Mouse (Mus musculus) thymus, postnatal 0 days (tissue): ENCODE data around the gene Prtg. TPM values are rescaled to one million over a fixed set of nuclear protein-coding genes. Genes with fewer than 3 reads are reported as not detected.

Source experiments
- DNase-seq: peaks from one replicate; pipeline ENCODE4 v3.0.0-alpha.2; 2015; ENCODE audit warnings: low spot score
- polyA plus RNA-seq: library from polyadenylated mRNA; unstranded; fragments of >200 nt; fragmentation: Nextera tagmentation; extraction: Ambion mirVana; gene quantifications from 2 replicates; pipeline ENCODE4 v1.2.1, GENCODE M21; 2015

Prtg gene
- polyA plus RNA-seq, 1 experiment from 2014 or later, result 0.13 TPM

DNA sequence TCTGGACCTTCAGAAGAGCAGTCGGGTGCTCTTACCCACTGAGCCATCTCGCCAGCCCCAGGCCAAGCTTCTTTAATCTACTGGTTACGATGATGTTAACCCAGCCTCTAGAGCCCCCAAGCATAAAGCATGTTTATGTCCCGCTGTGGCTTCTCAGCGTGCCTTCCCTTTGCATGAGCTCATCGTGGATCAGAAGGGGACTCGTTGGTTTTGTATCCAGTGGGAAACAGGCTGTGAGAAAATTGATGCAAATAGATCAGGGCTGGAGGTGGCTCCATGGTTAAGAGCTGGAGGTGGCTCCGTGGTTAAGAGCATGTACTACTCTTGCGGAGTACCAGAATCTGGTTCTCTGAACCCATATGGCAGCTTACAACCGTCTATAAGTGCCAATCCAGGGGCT lies 54.6 kb downstream of the Prtg start:
- DNase-seq, result no peak

DNA sequence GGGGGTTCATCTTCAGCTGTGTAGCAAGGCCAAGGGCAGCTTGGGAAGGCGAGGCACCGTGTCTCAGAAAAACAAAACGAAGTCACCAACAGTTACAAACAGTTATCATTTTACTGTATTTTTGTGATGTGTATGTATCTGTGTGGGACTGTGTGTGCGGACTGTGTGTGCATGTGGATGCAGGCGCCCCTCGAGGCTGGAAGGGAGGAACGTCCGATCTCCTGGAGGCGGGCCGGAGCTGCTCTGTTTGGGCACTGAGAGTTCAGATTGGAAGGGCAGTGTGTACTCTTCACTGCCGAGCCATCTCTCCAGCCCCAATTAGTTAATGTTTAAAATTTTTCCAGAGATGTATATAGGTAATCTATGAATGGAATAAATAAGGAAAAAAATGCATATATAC lies 55.5 kb downstream of the Prtg start:
- no peak for DNase-seq

DNA sequence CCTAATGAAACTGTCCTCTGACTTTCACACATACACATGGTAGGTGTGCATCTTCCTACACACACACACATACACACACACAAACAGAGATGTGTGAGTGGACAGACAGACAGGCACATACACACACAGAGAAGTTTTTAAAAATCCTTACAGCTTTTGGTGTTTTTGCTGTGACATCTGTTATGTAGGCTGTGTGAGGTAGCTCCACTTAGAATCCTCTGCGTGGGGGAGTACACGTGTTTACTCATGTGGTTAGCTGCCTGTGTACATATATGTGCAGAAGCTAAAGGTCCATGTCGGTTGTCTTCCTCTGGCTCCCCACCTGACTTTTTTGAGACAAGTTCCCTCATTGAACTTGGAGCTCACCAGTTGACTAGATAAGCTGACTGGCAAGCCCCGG lies 56.3 kb downstream of the Prtg start:
- DNase-seq, result no peak

DNA sequence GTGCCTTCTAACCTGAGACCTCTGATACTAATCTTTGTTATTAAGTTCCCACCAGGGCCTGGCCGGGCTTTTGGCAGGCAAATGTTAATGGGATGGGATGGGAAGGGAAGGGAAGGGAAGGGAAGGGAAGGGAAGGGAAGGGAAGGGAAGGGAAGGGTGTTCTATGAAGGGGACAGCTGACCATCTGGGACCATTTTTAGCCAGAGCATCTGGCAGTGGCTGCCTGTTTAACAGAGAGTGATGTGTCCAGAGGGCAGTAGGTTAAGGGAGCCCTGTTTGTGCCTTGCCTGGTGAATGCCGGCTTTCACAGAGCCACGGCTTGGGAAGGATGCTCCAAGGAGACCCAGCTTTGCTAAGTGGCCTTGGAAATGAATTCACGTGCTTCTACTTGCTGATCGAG lies 57.1 kb downstream of the Prtg start:
- DNase-seq, result no peak

DNA sequence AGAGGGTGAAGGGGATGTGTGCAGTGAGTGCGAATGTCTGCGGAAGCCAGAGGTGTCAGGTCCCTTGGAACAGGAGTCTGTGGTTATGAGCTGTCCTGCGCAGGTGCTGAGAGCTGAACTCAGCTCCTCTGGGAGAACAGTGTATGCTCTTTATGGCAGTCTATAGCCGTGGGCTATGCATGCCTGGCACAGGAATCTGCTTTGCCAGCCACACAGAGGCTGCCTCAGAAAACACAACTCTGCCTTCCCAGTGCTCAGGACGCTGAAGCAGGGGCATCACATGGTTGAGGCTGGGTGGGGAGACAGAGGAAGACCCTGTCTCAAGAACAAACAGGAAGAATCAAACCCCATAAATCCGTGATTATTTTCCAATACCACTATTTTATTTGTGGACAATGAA lies 60.8 kb downstream of the Prtg start:
- DNase-seq, result no peak

DNA sequence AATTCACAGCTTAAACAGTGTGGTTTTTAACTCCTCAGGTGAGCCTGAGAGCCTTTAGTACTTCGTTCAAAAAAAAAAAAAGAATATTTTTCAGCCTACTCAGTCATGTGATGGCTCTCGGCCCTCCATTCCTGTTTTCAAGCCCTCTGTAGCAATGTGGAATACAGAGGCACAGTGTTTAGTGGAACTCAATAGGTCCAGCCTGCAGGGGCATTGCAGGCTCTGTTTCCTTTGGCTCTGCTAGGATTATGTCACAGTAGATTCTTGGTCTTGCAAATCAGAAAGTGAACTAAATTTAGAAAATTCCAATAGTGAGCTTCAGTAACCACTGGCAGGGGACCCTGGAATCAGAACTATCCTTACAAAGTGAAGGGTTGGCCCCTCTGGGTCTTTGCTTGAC lies 62.1 kb downstream of the Prtg start:
- DNase-seq, result no peak

DNA sequence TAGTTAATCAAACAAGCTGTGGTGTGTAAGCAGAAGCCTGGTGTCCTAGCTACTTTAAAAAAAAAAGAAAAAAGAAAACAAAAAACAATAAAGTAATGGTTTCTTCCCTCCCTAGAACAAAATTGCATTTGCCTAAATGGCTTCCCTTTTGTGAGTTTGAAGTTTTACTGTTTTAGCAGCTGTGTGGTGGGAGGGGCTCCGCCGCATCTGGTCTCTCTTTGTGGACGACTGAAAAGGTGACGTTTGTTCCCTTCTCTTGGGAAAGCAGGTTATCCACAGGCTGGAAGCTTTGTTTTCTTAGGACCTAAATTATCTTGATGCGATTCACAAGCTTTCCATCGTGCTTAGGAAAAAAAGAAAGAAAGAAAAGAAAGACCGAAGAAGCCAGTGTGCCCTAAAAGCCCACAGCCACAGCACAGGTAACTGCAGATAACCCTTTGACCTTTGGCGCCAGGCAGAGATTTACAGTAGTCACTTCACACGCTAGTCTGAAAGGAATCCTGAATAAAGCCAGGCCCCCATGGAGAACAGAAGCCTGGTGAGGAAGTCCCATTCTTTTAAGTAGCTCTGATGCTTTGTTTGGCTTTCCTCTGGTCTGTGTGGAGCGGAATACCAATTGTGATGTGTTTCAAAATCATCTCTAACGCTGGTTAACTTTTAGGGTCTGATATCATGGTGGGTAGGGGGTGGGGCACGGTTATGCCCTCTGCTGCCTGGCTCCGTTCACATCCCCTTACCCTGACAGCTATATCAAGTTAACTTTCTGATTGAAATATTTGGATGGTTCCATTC lies 65.0 kb downstream of the Prtg start:
- peak; percentile 40 for DNase-seq

DNA sequence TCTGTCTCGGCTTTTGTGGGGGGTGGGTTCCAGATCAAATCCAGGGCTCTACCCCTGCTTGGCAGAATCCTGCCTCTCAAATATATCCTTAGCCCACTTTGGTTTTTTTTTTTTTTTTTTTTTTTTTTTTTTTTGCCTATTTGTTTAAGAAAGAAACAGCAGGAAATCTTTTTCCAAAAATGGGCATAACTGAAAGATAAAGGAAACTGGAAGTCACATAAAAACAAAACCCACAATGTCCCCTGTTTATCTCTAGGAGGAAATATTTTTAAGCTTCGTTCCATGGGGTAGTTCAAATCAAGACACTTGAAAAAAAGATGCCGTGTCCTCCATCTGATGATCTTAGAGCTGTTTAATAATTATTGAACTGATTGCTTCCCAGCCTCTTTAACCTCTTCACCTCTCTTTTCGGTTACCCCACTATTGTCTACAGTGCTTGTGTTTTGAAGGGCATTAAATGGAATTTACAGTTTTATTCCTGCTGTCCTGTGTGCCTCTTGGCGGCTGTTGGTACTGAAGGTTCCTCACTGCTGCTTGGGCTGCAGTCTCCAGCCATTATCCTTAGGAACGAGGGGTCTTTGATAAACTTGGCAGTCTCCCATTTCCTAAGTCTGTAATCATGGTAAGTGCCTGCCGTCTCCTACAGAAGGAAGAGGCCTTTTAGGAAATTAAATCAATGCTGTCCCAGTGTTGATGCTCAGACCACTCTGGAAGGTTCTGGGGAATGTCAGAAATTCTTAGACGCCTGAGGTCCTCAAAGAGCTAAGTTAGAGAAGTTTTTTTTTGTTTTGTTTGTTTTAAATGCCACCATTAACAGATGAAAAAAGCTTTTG lies 65.8 kb downstream of the Prtg start:
- no peak for DNase-seq

DNA sequence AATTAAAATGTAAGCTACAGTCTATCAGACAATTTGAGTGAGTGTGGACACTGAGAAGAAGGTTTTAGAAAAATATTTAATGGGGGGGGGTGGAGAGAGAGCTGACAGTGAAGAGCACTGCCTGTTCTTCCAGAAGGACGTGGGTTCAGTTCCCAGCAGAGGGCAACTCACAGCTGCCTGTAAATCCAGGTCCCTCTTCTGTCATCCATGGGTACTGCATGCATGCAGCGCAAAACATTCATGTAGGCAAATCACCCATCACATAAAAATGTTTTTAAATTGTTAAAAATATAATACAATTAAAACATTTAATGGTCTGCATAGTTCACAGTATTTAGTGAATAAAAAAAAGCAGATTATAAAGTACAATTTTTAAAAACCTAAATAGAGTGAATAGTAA lies 69.2 kb downstream of the Prtg start:
- no peak for DNase-seq

DNA sequence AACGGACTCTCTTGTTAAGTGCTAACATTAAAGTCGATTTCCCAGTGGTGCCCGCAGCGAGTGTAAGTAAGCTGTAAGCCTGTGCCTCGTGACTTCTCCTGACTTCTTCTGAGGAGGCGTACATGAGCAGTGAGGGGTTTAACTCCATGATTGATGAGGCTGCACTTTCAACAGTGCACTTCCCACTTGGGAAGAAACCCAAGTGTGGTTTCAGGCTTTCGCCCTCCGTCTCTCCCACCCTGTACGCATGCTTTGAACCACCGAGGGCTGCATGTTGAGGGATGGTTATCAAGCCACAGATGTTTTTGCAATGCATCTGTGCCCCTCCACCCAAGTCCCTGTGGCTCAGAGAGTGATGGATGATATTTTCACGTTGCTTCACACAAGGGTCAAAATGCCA lies 71.2 kb downstream of the Prtg start:
- DNase-seq, result no peak

DNA sequence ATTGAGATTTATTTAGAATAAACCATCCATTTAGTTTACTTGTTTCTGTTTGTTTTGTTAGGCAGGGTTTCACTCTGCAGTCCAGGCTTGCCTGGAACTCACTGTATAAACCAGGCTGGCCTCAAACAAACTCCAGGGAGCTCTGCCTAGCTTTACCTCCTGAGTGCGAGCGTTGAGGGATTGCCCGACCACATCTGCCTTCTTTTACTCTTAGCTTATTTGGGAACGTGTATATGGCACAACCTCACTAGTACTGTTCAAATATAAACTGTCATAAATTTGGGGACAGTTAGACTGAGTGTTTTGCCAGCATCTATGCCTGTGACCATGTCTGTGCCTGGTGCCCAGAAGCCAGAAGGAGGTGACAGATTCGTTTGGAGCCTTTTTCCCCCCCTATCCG lies 72.0 kb downstream of the Prtg start:
- no peak for DNase-seq

DNA sequence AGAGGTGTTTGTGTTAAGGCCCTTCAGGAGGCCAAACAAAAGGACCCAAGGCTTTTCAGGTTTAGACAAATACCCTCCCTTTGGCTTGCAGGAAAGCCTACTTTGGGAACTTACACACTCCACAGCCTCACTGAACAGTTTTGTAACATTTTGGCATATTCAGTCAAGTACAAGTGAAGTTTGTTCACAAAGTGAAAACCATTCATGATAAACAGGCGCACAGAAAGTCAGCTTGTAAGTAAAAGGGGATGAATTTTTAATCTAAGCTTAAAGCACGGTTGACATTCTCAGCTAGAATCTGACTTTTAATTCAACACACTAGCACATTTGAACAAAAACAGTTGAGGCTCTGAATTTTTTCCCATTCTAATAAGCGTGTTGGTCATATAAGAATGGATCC lies 72.9 kb downstream of the Prtg start:
- no peak for DNase-seq

DNA sequence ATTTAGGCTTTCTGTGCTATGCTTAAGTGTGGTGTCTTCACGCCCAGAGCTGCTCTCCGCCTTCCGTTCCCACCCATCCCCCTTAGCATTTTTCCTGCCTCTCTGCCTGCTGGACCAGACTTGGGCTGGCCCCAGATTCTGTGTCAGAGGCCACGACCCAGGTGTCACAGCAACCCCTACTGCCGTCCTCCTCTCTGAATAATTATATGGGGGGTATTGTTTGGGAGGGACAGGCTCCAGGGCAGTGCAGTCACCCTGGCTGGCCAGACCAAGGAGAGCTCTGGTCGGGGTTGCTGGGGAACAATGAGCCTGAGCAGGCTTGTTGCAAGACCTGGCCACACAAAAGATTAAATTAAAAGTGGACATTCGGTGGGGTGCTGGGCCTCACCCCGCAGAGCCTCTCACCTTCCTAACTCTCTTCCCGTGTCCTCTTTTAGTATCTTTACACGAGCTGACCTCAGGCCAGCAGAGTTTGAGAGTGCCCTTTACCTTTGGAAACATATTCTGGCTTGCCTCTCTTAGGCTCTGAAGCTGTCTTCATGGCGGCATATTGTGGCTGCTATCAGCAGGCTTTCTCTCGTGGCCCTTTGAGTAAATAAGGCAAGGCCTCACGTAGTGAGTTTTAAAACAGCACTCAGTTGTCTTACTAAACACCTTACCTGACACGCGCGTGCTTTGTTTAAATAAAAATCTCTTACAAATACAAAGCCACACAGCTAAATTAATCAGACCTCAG lies 73.7 kb downstream of the Prtg start:
- no peak for DNase-seq

DNA sequence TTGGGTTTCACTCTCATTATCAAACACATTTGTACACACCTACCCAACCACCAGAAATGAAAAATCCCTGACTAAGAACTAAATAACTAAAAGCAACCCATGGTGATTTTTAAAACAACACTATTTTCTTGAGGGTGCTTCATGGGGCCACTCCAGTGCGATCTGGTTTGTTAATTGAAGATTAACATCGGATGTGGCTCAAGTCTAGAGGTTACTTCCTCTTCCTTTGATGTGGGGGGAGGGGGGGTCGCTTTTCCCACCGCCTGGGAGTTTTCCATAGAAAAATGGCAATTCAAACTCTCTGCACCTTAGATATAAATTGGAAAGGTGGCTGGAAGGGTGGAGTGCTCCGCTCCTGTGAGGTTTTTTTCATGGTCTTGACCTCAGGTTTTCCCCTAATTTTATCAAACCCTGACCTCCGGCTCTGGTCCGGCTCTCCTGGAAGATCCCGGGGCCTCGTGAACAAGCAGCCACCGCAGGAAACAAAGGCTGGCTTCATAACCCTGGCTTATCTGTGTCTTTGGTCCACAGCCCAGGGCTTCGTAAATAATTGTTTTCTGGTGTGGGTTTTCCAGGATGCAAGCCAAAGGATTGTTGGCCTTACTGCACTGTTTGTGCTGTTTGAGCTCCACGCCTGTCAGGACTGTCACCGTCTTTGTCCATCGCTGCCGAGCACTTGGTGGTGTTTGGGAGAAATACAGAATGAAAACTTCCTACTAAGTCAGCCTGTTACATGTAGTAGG lies 74.5 kb downstream of the Prtg start:
- no peak for DNase-seq

DNA sequence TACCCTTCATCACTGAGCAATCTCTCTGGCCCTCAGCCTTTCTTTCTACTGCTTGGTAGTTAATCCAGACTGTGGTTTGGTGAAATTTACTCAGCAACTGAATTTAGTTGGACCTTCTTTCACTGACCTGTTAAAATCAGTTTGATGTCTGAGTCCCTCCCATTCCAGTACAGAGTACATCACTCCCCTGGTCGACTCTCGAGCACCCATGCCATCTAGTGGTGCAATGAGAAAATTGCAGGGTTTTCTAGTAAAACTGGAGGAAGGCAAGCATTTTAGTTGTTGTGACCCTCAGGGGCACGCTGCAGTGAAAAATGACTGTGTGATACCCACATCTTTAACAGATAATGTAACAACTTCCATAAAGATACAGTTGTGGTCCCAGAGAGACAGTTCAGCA lies 77.3 kb downstream of the Prtg start:
- peak; percentile 70 for DNase-seq

DNA sequence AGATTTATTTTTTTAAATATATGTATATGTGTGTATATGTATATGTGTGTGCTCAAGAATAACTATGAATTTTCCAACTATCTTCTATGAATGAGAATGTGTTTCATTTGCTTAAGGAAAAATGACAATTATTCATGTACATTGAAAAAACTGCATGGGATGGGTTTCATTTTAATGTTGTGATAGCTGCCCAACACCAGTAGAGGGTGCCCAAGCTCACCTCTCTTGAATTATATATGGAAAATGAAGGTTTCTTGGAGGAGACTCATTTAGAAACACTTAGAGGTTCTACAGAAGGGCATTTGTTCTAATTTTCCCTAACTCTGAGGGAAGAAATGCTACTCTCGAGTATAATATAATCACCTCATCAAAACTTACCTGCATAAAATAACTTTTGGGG lies 83.1 kb downstream of the Prtg start:
- peak; percentile 51 for DNase-seq

DNA sequence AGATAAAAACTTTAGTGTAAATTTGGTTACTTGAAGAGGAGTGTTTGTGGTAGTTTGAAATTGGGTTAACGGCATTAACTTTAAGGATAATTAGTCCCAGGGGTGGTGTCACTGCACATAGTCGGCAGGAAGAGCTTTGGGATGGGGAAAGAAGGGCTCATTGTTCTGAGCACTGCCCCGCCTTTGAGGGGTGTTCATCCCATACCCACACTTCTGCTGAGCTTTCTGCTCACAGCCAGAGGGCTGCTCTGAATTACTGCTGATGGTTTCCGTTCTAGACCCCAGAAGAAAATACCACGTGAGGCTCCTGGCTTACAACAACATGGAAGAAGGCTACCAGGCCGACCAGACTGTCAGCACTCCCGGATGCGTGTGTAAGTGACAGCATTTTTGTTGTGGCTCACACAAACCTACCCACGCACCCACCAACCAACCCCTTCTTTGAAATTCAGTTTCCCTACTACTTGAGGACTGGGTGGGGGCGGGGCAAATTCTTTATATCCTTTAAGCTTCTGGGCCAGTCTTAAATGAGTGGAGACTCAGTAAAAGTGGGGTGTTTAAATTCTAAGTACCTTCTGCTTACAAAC lies 83.9 kb downstream of the Prtg start:
- peak; percentile 70 for DNase-seq

DNA sequence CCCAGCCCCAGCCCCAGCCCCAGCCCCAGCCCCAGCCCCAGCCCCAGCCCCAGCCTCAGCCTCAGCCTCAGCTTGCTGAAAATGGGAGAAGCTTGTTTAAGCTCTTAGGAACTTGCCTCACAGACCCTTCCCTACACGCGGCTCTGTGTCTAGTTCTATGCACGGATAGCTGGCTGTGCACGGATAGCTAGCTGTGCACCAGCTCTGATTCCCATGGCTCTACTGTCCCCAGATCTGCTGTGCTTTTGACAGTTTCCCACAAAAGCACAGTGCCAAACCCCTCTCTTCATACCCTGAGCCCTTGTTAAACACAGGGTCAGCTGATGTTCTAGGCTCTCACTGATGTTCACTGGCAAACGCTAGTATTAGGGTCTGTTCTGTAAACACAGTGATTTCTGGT lies 86.1 kb downstream of the Prtg start:
- no peak for DNase-seq

DNA sequence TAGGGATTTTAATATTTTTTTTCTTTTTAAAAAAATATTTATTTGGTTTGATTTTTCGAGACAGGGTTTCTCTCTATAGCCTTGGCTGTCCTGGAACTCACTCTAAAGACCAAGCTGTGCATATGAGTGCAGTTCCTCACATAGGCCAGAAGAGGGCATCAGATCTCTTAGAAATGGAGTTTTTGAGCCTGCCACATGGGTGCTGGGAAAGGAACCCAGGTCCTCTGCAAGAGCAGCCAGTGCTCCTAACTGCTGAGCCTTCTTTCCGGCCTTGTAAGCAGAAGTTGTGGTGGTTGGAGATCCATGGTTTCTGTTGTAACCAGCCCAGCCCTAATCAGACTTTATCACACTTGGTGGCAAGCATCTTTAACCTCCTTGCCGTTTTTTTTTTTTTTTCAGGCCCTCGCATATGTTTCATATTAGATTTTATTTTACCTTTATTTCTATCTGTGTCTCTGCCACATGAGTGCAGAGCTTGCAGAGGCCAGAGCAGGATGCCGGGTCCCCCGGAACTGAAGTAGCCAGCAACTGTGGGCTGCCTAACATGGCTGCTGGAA lies 88.2 kb downstream of the Prtg start:
- no peak for DNase-seq

DNA sequence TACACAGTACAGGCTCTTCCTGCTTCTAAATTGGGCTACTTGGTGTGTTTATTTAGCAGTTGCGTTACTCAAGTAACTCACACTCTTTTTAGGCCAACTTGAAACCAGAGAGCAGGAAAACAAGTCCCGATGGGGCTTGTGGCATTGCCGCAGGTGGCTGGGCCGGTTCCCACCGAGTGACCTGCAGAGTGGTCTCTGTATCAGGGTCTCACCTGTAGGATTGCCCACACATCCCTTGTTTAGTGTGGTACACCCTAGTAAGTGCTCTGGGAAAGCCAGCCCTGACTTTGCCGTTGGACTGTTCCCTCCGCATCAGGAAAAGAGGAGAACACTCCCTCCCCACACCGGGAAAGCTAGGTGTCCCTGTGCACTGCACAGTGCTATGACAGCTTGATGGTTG lies 95.4 kb downstream of the Prtg start:
- DNase-seq, result no peak

DNA sequence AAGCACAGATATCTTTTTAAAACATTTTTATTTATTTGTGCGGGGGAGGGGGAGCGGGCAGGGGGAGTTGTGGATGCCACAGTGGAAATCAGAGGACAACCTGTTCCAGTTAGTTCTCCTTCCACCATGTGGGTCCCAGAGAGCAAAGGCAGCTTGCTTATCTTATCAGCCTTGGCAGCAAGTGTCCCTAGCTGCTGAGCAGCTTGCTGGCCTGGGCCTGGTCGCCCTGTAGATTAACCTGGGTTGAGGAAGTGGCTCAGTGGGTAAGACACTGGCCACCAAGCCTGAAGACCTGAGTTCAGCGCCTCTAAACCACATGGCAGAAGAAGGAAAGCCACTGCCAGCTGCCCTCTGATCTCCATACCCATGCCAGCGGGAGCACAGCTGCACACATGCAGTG lies 95.9 kb downstream of the Prtg start:
- DNase-seq, result no peak
